Mouse (Mus musculus) liver, adult 2 months (tissue): ENCODE data around the gene Gm20662. TPM values are rescaled to one million over a fixed set of nuclear protein-coding genes. Genes with fewer than 3 reads are reported as not detected.
A peak's percentile ranks its signal among the peaks of the same experiment; 100 is the strongest.

Experiments
- DNase-seq: peaks from one replicate; pipeline ENCODE4 v3.0.0-alpha.2; 2011; ENCODE audit warnings: low read depth, low spot score; ENCODE audit errors: extremely low read depth
- H3K27ac ChIP-seq: fragments of 200-500 bp; replicated peaks from 2 replicates; pipeline ENCODE4 v1.5.1; 2012; ENCODE audit warnings: low read depth, mild to moderate bottlenecking, control low read depth, inconsistent platforms, low read length; ENCODE audit not compliant: insufficient read depth
- H3K27me3 ChIP-seq: fragments of 200-500 bp; 2 replicates; pipeline ENCODE4 v1.6.1; 2012; ENCODE audit warnings: mild to moderate bottlenecking, moderate library complexity, low read length, inconsistent platforms; ENCODE audit not compliant: control insufficient read depth, insufficient read depth
- H3K36me3 ChIP-seq: fragments of 200-500 bp; 2 replicates; pipeline ENCODE4 v1.6.1; 2012; ENCODE audit warnings: low read length, inconsistent platforms; ENCODE audit not compliant: control insufficient read depth, insufficient read depth
- H3K4me1 ChIP-seq: fragments of 200-500 bp; 2 replicates; pipeline ENCODE4 v1.6.1; 2011; ENCODE audit warnings: low read length; ENCODE audit not compliant: control insufficient read depth, insufficient read depth
- H3K4me3 ChIP-seq: fragments of 200-500 bp; 2 replicates; pipeline ENCODE4 v1.5.1; 2011; ENCODE audit warnings: low read depth, mild to moderate bottlenecking, control low read depth, low read length, moderate library complexity; ENCODE audit not compliant: insufficient read depth
- H3K79me2 ChIP-seq: fragments of 200-500 bp; 2 replicates; pipeline ENCODE4 v1.6.1; 2012; ENCODE audit warnings: inconsistent platforms, mild to moderate bottlenecking, low read length, moderate library complexity; ENCODE audit not compliant: control insufficient read depth, insufficient read depth
- H3K9ac ChIP-seq: fragments of 200-500 bp; 2 replicates; pipeline ENCODE4 v1.6.1; 2012; ENCODE audit warnings: low read depth, mild to moderate bottlenecking, control low read depth, inconsistent platforms, low read length
- CTCF ChIP-seq: fragments of 200-500 bp; IDR thresholded peaks from 2 replicates; pipeline ENCODE4 v1.5.1; 2011; ENCODE audit warnings: low read depth, low read length, control low read depth
- POLR2A ChIP-seq: fragments of 200-500 bp; IDR thresholded peaks from 2 replicates; pipeline ENCODE4 v1.6.1; 2011; ENCODE audit warnings: low read length, control low read depth; ENCODE audit not compliant: insufficient read depth; ENCODE audit errors: extremely low read depth
- WGBS: fragments of 180-500 bp; shearing (Covaris S2); methylation state at CpG from one replicate; pipeline ENCODE4 v1.1.7; 2018; 5-methylcytosine and 5-hydroxymethylcytosine counted together
- polyA plus RNA-seq: library from polyadenylated mRNA; depleted of rRNA; stranded (reverse); fragments of >200 nt; gene quantifications from 2 replicates; pipeline ENCODE4 v1.2.3, GENCODE M21; 2012
- total RNA-seq: library from RNA; depleted of rRNA; stranded (reverse); fragments of >200 nt; gene quantifications from 2 replicates; pipeline ENCODE4 v1.2.3, GENCODE M21; 2014

Gm20662 gene
- total and polyA plus RNA-seq, 2 experiments, result 0.76 TPM; not detected in 1

DNA sequence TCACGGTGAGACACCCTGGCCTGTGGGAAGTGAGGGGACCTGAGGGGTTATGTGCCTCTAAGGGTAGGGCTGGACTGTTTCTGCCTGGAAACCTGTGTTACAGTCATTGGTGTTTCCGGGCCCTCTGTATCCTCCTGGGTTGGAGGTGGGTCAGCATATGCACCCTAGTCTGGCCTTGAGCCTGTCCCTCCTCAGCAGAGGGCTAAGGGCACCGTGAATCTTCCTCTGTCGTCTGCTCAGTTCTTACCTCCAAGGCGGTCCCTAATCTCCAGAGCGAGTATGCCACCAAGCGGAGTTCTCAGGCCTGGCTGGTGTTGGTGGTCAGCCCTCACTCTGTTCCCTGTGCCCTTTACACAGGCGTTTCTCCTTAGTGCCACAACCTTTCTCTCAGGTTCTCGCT is 33.2 kb upstream of the Gm20662 start:
- no peak for TF ChIP-seq CTCF
- TF ChIP-seq POLR2A, result no peak
- WGBS, result 96% methylated on average over 9 of the region's 9 CpGs
- DNase-seq, result no peak
- Histone ChIP-seq H3K27me3 (no peaks in the 10 kb centered on the region), H3K27ac (no peak overlapping the region), H3K4me1 (no peaks in the 10 kb centered on the region), H3K9ac (no peak overlapping the region), H3K36me3 (no peaks in the 10 kb centered on the region), H3K79me2 (no peaks in the 10 kb centered on the region), H3K4me3 (no peak overlapping the region)

DNA sequence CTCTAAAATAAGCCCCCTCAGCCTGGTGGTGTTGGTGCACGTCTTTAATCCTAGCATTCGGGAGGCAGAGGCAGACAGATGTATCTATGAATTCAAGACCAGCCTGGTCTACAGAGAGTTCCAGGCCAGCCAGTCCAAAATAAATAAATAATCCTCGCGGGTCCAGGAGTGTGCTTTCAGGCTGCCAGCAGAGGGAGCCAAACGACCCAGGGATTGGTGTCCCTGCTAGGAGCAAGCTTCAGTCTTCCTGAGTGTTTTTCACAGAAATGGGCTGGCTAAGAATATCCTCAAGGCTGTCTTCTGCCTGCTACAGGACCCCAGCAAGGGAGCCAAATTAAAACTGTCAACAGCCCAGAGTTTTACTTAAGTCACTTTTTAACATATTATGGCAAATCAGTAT is 32.4 kb upstream of the Gm20662 start:
- no peaks in the 10 kb centered on the region for H3K27me3 ChIP-seq
- TF ChIP-seq CTCF (peak; percentile 98), POLR2A (no peak)
- DNase-seq, result peak; percentile 65
- 14% methylated on average over 5 of the region's 5 CpGs for WGBS
- H3K36me3 ChIP-seq, result no peaks in the 10 kb centered on the region
- no peaks in the 10 kb centered on the region for H3K4me1 ChIP-seq
- no peak overlapping the region for H3K27ac ChIP-seq
- no peak overlapping the region for H3K4me3 ChIP-seq
- no peak overlapping the region for H3K9ac ChIP-seq
- H3K79me2 ChIP-seq, result no peaks in the 10 kb centered on the region

DNA sequence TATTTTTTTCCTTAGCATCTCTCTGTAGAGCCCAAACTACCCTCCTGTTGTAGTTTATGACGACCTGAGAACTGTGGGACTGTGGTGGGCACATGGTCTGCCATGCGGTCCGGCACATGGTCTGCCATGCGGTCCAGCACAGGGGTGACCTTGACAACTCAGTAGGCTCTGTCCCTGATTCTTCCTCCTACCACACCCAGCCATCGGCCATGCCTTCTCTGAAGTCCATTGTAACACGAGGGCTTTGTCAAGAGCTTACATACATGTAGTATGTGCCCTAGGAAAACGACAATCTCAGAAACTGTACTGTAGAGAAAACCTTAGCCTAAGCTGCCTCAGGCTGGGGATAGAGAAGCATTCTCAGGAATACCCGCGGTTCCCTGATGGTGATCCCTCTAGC is 31.5 kb upstream of the Gm20662 start:
- DNase-seq, result no peak
- Histone ChIP-seq H3K4me3 (no peak overlapping the region), H3K4me1 (no peaks in the 10 kb centered on the region), H3K36me3 (no peaks in the 10 kb centered on the region), H3K79me2 (no peaks in the 10 kb centered on the region), H3K9ac (no peak overlapping the region), H3K27ac (no peak overlapping the region), H3K27me3 (no peaks in the 10 kb centered on the region)
- TF ChIP-seq CTCF, result no peak
- TF ChIP-seq POLR2A, result no peak
- 94% methylated on average over 9 of the region's 9 CpGs for WGBS

DNA sequence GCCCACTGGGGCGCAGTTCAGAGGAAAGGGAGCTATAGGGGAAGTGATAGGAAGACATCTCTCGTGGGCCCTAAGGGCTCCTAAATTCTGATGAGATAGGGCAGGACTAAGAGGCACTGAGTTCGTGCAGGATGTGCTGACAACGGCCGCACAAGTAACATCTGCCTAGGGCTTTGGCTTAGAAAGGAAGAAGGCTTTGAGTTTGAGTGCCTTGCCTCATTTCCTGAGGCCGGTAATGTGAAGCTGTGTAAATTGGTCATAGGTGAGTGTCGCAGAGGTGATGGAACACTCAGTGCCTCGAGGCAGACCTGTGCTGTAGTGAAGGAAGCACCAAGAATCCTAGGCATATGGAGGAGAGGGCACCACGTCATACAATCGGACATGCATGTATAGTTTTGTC is 29.5 kb upstream of the Gm20662 start:
- H3K4me3 ChIP-seq, result no peak overlapping the region
- no peak for DNase-seq
- H3K4me1 ChIP-seq, result no peaks in the 10 kb centered on the region
- 86% methylated on average over 10 of the region's 10 CpGs for WGBS
- no peak overlapping the region for H3K27ac ChIP-seq
- no peak overlapping the region for H3K9ac ChIP-seq
- no peak for TF ChIP-seq CTCF
- no peak for TF ChIP-seq POLR2A
- no peaks in the 10 kb centered on the region for H3K79me2 ChIP-seq
- no peaks in the 10 kb centered on the region for H3K36me3 ChIP-seq
- H3K27me3 ChIP-seq, result no peaks in the 10 kb centered on the region

DNA sequence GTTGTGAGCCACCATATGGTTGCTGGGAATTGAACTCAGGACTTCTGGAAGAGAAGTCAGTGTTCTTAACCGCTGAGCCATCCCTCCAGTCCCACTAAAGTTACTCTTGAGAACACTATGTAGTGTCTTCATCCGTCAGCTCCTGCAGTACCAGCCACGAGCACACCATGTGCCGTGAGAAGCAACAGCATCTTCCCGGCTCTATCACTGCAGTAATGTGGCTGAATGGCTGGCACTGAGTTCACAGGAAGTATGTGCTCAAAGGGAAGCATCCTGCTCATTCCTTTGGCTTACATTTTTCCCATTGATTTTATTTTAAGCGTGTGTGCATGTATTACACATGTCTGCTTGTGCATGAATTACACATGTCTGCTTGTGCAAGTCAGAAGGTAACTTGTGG is 28.7 kb upstream of the Gm20662 start:
- no peaks in the 10 kb centered on the region; the same call in 1 of the 2 replicates for H3K4me1 ChIP-seq
- TF ChIP-seq CTCF (no peak), POLR2A (no peak)
- H3K27ac ChIP-seq, result no peak overlapping the region
- WGBS, result 86% methylated on average over 6 of the region's 6 CpGs
- no peaks in the 10 kb centered on the region for H3K27me3 ChIP-seq
- DNase-seq, result no peak
- H3K36me3 ChIP-seq, result no peaks in the 10 kb centered on the region
- H3K9ac ChIP-seq, result no peak overlapping the region
- H3K4me3 ChIP-seq, result no peak overlapping the region
- H3K79me2 ChIP-seq, result no peaks in the 10 kb centered on the region

DNA sequence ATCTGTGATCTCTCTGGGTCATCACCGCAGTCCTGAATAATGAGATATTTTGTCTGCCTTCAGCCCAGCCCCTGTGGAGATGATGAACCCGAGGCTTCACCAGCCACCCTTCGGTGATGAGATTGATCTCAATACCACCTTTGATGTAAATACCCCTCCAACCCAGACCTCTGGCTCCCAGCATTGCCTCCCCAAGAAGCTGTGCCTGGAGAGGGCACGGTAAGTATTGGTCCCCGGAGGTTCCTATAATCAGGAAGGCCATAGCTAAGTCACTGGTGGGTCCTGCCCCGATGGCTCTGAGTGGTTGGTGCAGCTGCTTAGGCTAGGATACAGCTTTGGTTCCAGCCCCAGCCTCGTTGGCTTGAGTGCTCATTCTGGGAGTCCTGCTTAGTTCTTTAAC is 27.6 kb upstream of the Gm20662 start:
- H3K27ac ChIP-seq, result no peak overlapping the region
- 93% methylated on average over 7 of the region's 7 CpGs for WGBS

DNA sequence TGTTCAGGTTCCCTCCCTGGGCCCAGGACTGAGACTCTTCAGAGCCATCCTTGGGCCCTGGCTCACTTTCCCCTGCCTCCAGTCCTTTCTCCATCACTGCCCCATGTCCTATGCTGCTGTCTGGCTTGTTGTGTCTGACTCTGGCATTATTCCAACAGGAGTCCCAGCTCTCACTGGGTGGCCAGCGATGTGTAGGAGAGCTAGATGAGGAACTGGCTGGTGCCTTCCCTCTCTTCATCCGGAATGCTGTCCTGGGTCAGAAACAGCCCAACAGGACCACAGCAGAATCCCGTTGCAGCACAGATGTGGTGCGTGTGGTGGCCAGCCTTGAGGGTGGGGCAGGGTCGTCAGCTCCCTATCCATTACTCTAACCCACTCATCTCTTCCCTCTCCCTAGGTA is 25.8 kb upstream of the Gm20662 start:
- DNase-seq, result no peak
- Histone ChIP-seq H3K4me1 (peaks cover 4% of the 10 kb centered on the region; the same call in 1 of the 2 replicates), H3K27ac (no peak overlapping the region), H3K36me3 (no peaks in the 10 kb centered on the region), H3K27me3 (no peaks in the 10 kb centered on the region), H3K79me2 (no peaks in the 10 kb centered on the region), H3K4me3 (no peak overlapping the region), H3K9ac (no peak overlapping the region)
- TF ChIP-seq POLR2A (no peak), CTCF (no peak)
- 83% methylated on average over 5 of the region's 5 CpGs for WGBS

More for the DNA sequence above, 27.6 kb upstream of the Gm20662 start:
- H3K79me2 ChIP-seq, result no peaks in the 10 kb centered on the region
- no peak overlapping the region for H3K4me3 ChIP-seq
- no peak for DNase-seq
- no peaks in the 10 kb centered on the region; the same call in 1 of the 2 replicates for H3K4me1 ChIP-seq
- no peaks in the 10 kb centered on the region for H3K27me3 ChIP-seq
- H3K36me3 ChIP-seq, result no peaks in the 10 kb centered on the region
- TF ChIP-seq CTCF (no peak), POLR2A (no peak)
- no peak overlapping the region for H3K9ac ChIP-seq
